Mouse (Mus musculus): ENCODE results near the gene Bahcc1. TPM values are rescaled to one million over a fixed set of nuclear protein-coding genes. Genes with fewer than 3 reads are reported as not detected.
A peak's percentile ranks its signal among the peaks of the same experiment; 100 is the strongest.

Bahcc1 gene
- polyA plus RNA-seq, 1 experiment from 2014 or later: 17.0 TPM

- Histone ChIP-seq H3K9ac (replicated peaks; ENCODE audit: low read depth, low read length) (peak overlapping the region; percentile 99), H3K4me3 (ENCODE audit: low read depth, low read length) (peak overlapping the region; percentile 92), H3K4me2 (ENCODE audit: low read depth, low read length) (peak overlapping the region; percentile 99), H3K9me3 (ENCODE audit: control insufficient read depth, low read length) (no peaks in the 10 kb centered on the region), H3K4me1 (ENCODE audit: control insufficient read depth, insufficient read depth, low read length) (peaks cover 46% of the 10 kb centered on the region), H3K36me3 (ENCODE audit: control insufficient read depth, insufficient read depth, low read length) (no peaks in the 10 kb centered on the region), H3K27ac (ENCODE audit: low read depth, low read length) (peak overlapping the region; percentile 98), H3K27me3 (ENCODE audit: control insufficient read depth, insufficient read depth, low read length) (no peaks in the 10 kb centered on the region)
- ATAC-seq (ENCODE audit: low read depth): no peak
- under 1% methylated on average over 43 of the region's 43 CpGs for WGBS
Measured at GRCm38 (mm10) chr11:120187236-120188101, 45.3 kb upstream of the Bahcc1 start.

- 1% methylated on average over 24 of the region's 24 CpGs for WGBS
- Histone ChIP-seq H3K4me2 (ENCODE audit: low read depth, low read length) (peak overlapping the region; percentile 99), H3K36me3 (ENCODE audit: control insufficient read depth, insufficient read depth, low read length) (no peaks in the 10 kb centered on the region), H3K27me3 (ENCODE audit: control insufficient read depth, insufficient read depth, low read length) (no peaks in the 10 kb centered on the region), H3K4me3 (ENCODE audit: low read depth, low read length) (peak overlapping the region; percentile 92), H3K4me1 (ENCODE audit: control insufficient read depth, insufficient read depth, low read length) (peaks cover 43% of the 10 kb centered on the region), H3K9me3 (ENCODE audit: control insufficient read depth, low read length) (no peaks in the 10 kb centered on the region), H3K9ac (replicated peaks; ENCODE audit: low read depth, low read length) (peak overlapping the region; percentile 99), H3K27ac (ENCODE audit: low read depth, low read length) (peak overlapping the region; percentile 98)
- no peak for ATAC-seq (ENCODE audit: low read depth)
Measured at GRCm38 (mm10) chr11:120188102-120188480, 44.7 kb upstream of the Bahcc1 start.

GRCm38 (mm10) chr11:120188481-120189441 is 44.0 kb upstream of the Bahcc1 start:
- Histone ChIP-seq H3K9me3 (ENCODE audit: control insufficient read depth, low read length) (no peaks in the 10 kb centered on the region), H3K4me3 (ENCODE audit: low read depth, low read length) (peak overlapping the region; percentile 92), H3K36me3 (ENCODE audit: control insufficient read depth, insufficient read depth, low read length) (no peaks in the 10 kb centered on the region), H3K9ac (replicated peaks; ENCODE audit: low read depth, low read length) (peak overlapping the region; percentile 99), H3K4me1 (ENCODE audit: control insufficient read depth, insufficient read depth, low read length) (peaks cover 38% of the 10 kb centered on the region), H3K27ac (ENCODE audit: low read depth, low read length) (peak overlapping the region; percentile 98), H3K27me3 (ENCODE audit: control insufficient read depth, insufficient read depth, low read length) (no peaks in the 10 kb centered on the region), H3K4me2 (ENCODE audit: low read depth, low read length) (peak overlapping the region; percentile 99)
- no peak for ATAC-seq (ENCODE audit: low read depth)
- under 1% methylated on average over 41 of the region's 41 CpGs for WGBS

GRCm38 (mm10) chr11:120189459-120190312 is 43.1 kb upstream of the Bahcc1 start:
- ATAC-seq (ENCODE audit: low read depth): peak; percentile 92

GRCm38 (mm10) chr11:120190526-120191412 is 42.0 kb upstream of the Bahcc1 start:
- WGBS: 32% methylated on average over 14 of the region's 14 CpGs
- no peaks in the 10 kb centered on the region for H3K27me3 ChIP-seq (ENCODE audit: control insufficient read depth, insufficient read depth, low read length)
- peak overlapping the region; percentile 92 for H3K4me3 ChIP-seq (ENCODE audit: low read depth, low read length)
- H3K4me2 ChIP-seq (ENCODE audit: low read depth, low read length): peak overlapping the region; percentile 99
- 0 out of 2 replicates have a peak, but pooled peaks have one; percentile 2 for ATAC-seq (ENCODE audit: low read depth)
- H3K36me3 ChIP-seq (ENCODE audit: control insufficient read depth, insufficient read depth, low read length): no peaks in the 10 kb centered on the region
- peaks cover 18% of the 10 kb centered on the region for H3K4me1 ChIP-seq (ENCODE audit: control insufficient read depth, insufficient read depth, low read length)
- H3K9ac ChIP-seq (replicated peaks; ENCODE audit: low read depth, low read length): peak overlapping the region; percentile 99; the same call in 1 of the 2 replicates
- peak overlapping the region; percentile 98 for H3K27ac ChIP-seq (ENCODE audit: low read depth, low read length)
- no peaks in the 10 kb centered on the region for H3K9me3 ChIP-seq (ENCODE audit: control insufficient read depth, low read length)

More at GRCm38 (mm10) chr11:120189459-120190312, 43.1 kb upstream of the Bahcc1 start:
- 2% methylated on average over 63 of the region's 68 CpGs for WGBS
- Histone ChIP-seq H3K4me2 (ENCODE audit: low read depth, low read length) (peak overlapping the region; percentile 99), H3K27ac (ENCODE audit: low read depth, low read length) (peak overlapping the region; percentile 98), H3K4me3 (ENCODE audit: low read depth, low read length) (peak overlapping the region; percentile 92), H3K9ac (replicated peaks; ENCODE audit: low read depth, low read length) (peak overlapping the region; percentile 99), H3K36me3 (ENCODE audit: control insufficient read depth, insufficient read depth, low read length) (no peaks in the 10 kb centered on the region), H3K27me3 (ENCODE audit: control insufficient read depth, insufficient read depth, low read length) (no peaks in the 10 kb centered on the region), H3K9me3 (ENCODE audit: control insufficient read depth, low read length) (no peaks in the 10 kb centered on the region), H3K4me1 (ENCODE audit: control insufficient read depth, insufficient read depth, low read length) (peaks cover 28% of the 10 kb centered on the region)

- Histone ChIP-seq H3K4me1 (ENCODE audit: control insufficient read depth, insufficient read depth, low read length) (no peaks in the 10 kb centered on the region; the same call in 1 of the 2 replicates), H3K36me3 (ENCODE audit: control insufficient read depth, insufficient read depth, low read length) (no peaks in the 10 kb centered on the region), H3K9me3 (ENCODE audit: control insufficient read depth, low read length) (no peaks in the 10 kb centered on the region), H3K9ac (replicated peaks; ENCODE audit: low read depth, low read length) (no peak overlapping the region), H3K27ac (ENCODE audit: low read depth, low read length) (no peak overlapping the region; the same call in 1 of the 2 replicates), H3K4me2 (ENCODE audit: low read depth, low read length) (no peak overlapping the region), H3K4me3 (ENCODE audit: low read depth, low read length) (no peak overlapping the region), H3K27me3 (ENCODE audit: control insufficient read depth, insufficient read depth, low read length) (no peaks in the 10 kb centered on the region)
- WGBS: 18% methylated on average over 13 of the region's 13 CpGs
- no peak for ATAC-seq (ENCODE audit: low read depth)
Measured at GRCm38 (mm10) chr11:120198831-120199230, 33.9 kb upstream of the Bahcc1 start.

- Histone ChIP-seq H3K9me3 (ENCODE audit: control insufficient read depth, low read length) (no peaks in the 10 kb centered on the region), H3K4me1 (ENCODE audit: control insufficient read depth, insufficient read depth, low read length) (no peaks in the 10 kb centered on the region; the same call in 1 of the 2 replicates), H3K4me2 (ENCODE audit: low read depth, low read length) (no peak overlapping the region), H3K4me3 (ENCODE audit: low read depth, low read length) (no peak overlapping the region), H3K27ac (ENCODE audit: low read depth, low read length) (no peak overlapping the region), H3K36me3 (ENCODE audit: control insufficient read depth, insufficient read depth, low read length) (no peaks in the 10 kb centered on the region), H3K9ac (replicated peaks; ENCODE audit: low read depth, low read length) (no peak overlapping the region), H3K27me3 (ENCODE audit: control insufficient read depth, insufficient read depth, low read length) (no peaks in the 10 kb centered on the region)
- whole genome bisulfite sequencing: 73% methylated on average over 7 of the region's 7 CpGs
- no peak for ATAC-seq (ENCODE audit: low read depth)
Measured at GRCm38 (mm10) chr11:120199766-120200165, 33.0 kb upstream of the Bahcc1 start.
